Mouse (Mus musculus): Measurements from ENCODE around the gene Vegfa.

DNA sequence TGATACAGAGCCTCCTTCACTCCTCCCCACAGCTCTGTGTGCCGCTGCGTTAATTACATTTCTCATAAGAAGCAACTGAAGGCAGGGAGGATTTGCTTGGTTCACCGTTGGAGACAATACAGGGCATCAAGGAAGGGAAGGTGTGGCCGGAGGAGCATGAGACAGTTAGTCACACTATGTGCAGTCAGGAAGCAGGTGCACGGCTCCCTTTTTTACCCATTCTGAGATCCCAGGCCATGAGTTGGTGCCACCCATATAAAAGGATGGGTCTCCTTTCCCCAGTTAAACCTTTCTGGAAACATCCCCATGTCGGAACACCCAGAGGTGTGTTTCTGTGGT is 31.8 kb upstream of the Vegfa start:
- TF ChIP-seq POLR2A (IDR thresholded peaks at IDR 0.05; ENCODE audit: insufficient read depth, low read depth, low read length) (no peak), CTCF (IDR thresholded peaks at IDR 0.05; ENCODE audit: insufficient read depth, low read depth, low read length) (no peak)

All from olfactory bulb, adult 2 months (tissue).